Mouse (Mus musculus): ENCODE data around the gene Lrrc8d.

The Lrrc8d gene

DNA sequence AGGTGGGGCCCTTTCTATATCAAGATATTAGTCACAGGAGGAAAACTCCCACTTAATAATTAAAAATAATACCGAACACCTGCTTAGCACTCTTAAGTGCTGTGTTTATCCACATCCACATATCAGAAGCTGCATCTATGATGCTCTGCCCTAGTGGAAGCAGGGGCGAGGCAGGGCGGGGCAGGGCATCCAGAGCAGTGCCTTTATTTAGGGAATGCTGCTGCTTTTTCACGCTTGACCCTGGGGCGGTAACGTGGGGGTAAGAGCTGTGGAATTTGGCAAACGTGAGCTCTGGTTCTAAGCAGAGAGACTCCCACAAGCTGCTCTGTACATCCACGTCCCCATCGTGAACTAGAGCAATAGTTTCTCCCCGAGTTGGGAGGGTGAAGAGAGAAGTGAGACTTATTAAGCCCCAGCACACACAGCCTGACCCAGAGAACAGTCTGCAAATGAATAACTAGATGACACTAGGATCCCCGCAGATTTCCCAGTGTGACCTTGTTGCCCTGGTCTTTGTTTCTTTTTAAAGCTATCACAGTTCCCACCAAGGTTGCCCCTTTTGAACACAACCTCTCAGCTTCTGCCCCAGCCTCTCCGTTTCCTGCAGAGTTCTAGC lies 77.3 kb downstream of the Lrrc8d start:
- DNase-seq (ENCODE audit: low spot score) = no peak

DNA sequence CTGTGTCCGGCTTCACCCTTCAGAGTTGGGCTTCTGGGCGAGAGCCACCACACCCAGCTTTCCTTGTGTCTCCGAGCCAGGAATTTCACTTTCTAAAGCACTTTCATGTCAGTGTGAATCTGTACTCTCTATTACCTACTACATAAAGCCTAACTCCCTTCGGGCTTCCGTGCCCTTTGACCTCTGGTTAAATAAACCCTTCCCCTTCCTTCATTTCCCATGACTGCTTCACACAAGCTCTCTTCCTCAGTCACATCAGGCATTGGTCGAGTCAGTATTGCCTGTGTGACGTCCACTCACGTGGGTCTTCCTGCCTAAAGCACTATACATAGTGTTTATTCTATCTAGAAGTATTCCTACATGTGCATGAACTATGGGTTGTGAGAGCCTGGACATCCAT lies 77.9 kb downstream of the Lrrc8d start:
- peak; percentile 76 for DNase-seq (ENCODE audit: low spot score)

DNA sequence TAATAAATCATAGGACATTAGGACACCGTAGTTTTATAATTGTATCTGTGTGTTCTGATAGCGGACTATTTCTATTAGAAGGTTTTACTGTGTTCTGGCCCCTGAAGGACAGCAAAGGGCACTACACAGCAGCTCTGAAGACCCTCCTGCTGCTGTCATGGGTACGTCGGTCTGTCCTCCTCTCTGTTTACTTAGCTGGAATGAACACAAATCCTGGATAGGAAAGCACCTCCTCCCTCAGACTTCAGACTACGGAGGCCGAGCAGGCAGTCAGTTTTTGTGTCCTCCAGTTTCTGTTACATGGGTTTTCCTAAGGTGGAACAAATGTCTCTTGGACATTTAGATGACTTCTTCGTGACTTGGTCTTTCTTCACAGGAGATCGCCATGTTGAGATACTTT lies 78.4 kb downstream of the Lrrc8d start:
- peak; percentile 37 for DNase-seq (ENCODE audit: low spot score)

DNA sequence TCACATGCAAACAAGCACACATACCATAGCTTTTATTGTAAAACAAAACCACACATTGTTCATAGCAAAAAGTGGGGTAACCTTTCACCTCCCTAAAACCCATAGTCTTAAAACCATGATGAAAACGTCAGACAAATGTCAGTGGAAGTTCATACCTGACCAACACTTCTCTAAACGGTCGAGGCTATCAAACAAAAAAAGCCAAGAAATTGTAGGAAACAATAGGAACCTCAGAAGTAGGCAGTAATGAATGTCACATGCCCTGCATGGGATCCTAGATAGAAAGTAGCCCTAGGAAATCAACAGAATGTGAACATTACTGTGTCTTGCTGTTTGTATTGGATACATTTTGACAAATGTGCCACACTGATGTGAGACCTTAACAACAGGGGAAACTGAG lies 79.0 kb downstream of the Lrrc8d start:
- DNase-seq (ENCODE audit: low spot score) = no peak

DNA sequence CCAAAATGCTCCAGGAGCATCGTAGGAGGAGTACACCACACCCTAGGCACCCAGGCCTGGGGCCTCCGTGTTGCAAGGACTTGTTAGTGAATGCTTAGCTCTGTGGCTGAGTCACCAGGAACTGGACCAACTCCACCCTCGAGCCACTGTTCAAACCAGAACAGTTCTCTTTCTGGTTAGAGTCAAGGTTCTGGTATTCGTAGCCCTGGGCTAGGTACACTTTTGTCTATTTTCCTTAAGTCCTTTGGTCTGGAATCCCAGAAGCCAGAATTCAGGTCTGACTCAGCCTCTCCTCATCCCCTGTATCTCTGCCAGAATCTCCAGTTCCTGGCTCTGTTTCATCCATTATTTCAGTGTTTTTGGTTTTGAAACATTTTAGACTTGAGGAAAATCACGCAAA lies 79.6 kb downstream of the Lrrc8d start:
- no peak for DNase-seq (ENCODE audit: low spot score)

DNA sequence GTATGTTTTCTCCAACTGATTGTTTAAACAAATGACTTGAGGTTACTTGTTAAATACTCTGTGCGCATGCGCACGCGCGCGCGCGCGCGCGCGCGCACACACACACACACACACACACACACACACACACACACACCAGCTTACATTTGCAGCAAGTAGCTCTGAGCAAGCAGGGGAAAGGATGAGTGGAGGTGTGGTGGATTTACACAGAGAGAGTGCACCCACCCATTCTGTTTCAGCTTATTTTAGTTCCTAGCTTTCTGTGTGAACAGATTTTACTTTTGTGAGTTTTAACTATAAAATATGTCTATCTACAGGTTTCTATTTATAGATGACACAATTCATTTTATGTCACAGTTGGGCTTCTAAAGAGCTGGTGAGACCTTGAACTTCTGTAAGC lies 84.1 kb downstream of the Lrrc8d start:
- DNase-seq (ENCODE audit: low spot score) = no peak

DNA sequence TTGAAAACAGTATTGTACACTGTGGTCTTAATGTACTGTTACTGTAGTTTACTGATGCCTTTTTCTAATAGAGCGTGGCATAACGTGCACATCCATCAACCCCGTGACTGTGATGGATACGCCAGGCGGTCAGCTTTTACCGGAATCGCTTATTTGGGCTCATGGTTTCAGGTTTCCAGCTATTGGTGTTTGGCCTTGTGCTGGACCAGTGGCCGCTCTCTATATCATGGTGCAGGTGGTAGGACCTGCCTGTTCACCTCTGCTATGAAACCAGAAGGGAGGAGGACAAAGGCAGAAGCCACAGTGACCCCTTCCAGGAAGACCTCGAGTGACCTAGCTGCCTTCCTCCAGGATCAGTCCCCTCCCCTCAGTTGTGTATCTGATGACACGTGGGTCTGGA lies 85.0 kb downstream of the Lrrc8d start:
- no peak for DNase-seq (ENCODE audit: low spot score)

DNA sequence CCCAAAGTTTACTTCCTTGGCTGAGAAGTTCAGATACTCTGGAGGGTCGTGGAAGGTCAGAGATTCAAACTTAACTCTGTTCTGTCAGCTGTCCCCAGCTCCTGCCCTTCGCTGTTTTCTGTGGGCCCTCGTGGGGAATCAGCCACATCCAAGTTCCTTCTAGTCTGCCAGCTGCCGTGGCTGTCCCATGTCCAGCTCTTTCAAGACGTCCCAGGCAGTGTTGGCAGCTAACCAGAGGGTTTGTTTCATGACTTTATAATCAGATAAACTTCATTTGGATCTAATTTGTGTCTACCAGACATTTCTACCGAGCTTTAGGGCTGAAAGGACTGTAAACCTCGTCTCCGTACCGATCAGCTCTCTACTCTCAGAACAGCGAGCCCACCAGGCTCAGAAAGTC lies 87.8 kb downstream of the Lrrc8d start:
- DNase-seq (ENCODE audit: low spot score) = no peak

DNA sequence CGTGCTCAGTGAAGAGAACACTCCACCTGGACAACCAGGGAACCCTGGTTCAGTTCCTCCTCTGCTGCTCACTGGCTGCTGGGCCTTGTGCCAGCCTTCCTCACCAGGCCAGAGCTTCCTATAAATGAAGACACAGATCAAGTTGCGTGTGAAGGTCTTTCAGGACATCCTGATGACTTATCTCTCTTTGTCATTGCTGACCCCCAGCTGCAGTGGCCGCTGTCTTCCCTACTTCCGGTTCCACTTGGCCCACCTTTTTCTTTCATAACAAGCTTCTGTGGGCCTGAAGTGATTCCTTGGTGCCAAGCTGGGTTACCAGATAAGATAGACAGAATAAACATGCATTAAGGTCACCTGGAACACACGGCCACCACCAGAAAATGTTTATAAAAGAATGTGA lies 90.0 kb downstream of the Lrrc8d start:
- no peak for DNase-seq (ENCODE audit: low spot score)

DNA sequence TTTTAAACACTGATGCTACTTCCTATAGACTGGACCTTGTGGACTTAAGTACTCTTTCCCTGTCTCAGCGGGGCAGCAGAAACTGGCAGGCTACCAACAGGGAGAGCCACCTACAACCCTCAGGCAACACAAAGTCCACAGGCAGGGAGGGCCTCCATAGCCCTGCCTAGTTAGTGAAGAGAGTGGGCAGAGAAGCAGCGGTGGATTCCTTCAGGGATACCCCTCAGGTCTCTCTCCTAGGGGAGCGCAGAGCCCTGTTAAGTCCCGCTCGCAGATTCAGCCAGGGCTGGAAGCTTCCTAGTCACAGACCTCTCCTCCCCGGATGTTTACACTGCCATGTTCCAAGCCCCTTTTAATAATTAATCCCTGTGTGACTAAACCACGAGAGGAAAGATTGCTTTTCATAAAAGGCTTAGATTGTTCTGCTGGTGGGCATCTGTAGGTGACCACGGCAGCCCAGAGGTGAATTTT lies 92.6 kb downstream of the Lrrc8d start:
- peak; percentile 70 for DNase-seq (ENCODE audit: low spot score)

DNA sequence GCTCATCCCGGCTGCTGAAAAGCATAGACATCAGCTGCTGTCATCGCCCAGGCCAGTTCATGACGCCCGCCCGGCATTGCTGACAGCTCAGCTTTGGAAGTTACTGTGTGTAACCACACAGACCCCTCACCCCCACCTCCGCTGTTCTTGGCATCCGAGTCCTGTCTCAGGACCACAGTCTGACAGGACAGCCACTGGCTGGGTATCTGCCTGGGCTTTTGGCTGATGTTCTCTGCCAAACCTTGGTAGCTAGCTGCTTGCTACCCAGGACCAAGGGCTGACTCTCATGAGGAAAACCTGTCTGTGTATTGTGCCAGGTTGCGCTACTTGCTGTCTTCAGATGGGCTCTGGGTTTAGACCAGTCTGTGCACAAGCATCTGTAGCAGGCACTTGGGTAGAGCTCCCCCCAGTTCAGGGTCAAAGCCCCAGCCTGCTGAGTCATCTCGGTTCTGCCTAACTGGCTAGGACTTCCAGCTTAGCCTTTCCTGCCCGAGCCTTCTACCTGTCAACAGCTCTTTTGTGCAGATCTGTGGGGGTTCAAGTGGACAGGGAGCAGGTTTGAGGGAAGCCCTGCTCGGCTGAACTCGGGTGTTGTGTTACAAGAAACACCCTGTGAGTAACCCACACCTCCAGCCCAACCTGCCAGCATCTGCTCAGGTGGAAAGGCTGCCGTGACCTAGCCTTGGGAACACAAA lies 93.2 kb downstream of the Lrrc8d start:
- DNase-seq (ENCODE audit: low spot score) = peak; percentile 62

DNA sequence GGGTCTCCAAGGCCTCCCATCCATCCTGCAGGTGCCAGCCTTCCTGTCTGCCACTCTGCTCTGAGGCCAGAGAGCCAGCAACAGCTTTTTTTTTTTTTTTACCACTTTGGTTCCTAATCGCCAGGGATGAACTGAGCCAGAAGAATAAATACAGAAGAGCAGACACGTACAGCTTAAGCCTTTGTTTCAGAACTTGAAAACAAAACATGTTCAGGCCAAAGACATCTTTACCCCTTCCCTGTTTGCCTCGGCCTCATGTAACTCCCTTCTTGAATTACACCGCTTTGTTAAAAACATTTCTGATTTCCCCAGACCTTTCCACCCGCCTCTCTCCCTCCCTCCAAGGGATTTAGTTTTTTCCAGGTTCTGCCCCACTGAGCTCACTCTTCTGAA lies 93.8 kb downstream of the Lrrc8d start:
- no peak for DNase-seq (ENCODE audit: low spot score)

DNA sequence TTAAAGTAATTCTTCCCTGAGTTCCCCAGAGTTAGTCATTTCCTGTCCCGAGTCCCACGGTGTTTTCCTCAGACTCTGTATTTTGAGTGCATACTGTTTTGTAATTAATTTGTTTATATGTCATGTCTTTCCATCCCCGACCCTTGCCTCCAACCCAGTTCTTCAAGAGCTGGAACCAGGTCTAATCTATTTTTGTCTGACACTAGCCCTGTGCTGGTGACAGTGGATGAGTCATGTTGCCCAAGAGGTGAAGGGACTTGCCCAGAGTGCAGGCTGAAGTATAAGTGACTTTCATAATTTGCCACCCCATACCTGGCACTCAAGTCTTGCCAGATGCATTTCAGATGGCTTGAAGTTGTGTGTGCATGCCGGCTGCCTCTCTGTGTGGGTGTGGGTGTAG lies 98.7 kb downstream of the Lrrc8d start:
- no peak for DNase-seq (ENCODE audit: low spot score)

DNA sequence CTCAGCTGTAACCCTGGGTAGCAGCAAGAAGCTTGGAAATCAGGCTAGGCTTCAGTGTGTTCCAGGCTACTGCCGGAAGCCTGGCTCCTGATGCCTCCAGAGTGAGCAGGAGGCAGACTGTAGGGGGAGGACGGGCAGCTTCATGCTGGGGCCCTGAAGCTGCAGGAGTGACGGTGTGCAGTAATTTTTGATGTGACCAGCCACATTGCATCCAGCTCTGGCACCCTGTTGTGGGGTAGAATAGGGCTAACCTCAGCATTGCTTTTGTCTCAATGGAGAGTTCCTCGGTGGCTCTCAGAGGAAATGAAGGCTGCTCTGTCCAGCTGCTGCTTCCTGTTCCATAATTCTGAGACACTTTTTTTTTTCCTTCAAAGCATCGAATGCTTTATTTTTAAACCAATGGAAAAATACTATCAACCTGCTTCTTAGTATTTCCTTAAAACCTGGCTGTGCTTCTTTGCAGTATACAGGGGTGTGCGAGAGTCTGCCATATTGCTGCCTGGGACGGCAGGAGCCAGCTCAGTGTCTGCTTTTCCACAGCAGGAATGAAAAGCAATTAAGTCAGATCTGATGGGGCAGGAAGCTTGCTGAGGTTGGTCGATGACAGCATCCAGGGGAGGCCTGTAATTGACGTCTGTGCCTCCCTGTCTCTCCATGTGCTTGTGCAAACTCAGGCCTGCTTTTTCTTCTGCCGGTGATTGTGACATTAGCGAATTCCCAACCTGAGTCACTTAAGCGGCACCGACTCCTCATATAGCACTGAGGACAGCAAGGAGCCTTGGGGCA lies 100.3 kb downstream of the Lrrc8d start:
- peak; percentile 38 for DNase-seq (ENCODE audit: low spot score)

DNA sequence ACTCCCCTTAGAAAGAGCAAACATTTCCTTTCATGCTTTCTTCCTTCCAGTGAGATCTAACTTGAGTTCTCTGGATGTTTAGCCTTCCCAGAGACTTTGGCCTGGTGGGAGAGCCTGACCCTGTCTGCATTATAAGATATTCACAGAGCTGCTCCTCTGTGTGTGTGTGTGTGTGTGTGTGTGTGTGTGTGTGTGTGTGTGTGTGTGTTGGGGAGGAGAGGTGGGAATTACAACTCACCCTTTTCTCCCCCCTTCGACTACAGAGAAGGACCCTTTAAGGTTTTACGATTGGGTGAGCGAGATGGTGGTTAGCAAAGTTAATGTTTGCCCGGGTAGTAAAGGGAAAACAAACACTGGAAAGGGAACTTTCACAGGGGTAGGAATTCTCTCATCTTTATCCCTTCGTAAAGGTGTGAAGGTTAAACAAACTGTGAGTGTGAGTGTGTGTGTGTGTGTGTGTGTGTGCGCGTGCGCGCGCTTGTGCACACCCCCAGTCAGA lies 101.3 kb downstream of the Lrrc8d start:
- DNase-seq (ENCODE audit: low spot score) = peak; percentile 72

DNA sequence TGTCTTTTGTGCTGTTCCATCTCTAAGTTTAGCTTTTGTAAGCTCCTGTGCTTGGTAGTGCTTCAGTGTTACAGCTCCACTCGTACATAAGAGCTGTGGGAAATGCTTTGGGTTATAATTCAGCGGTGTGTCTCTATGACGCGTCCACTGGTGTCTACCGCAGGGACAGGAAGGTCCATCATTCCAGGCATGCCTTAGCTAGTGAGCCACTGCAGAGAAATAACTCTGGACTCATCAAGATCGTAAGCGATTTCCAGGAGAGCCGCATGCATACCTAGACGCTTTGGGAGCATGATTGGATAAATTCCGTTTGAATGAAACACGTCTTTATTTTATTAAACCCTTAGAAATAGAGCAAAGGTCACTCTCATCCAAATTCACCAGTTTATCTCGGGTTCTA lies 106.2 kb downstream of the Lrrc8d start:
- no peak for DNase-seq (ENCODE audit: low spot score)

DNA sequence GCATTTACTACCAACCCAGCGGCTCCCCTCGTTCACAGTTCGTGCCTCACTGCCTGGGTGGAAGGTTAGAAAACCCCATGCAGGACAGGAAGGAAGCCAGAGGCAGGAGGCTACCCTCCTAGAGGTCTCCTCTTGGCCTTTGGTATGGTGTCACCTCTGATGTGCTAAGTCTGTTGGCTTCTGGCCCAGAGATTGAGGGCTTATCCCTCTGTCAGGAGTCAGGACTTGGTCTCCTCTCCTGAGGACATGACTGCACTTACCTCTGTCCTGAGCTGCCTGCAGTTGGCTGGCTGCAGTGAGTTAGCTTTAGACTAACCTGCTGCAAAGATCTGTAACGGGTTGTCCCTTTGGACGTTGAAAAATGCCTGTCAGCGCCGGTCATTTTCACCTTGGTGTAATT lies 107.7 kb downstream of the Lrrc8d start:
- DNase-seq (ENCODE audit: low spot score) = no peak

DNA sequence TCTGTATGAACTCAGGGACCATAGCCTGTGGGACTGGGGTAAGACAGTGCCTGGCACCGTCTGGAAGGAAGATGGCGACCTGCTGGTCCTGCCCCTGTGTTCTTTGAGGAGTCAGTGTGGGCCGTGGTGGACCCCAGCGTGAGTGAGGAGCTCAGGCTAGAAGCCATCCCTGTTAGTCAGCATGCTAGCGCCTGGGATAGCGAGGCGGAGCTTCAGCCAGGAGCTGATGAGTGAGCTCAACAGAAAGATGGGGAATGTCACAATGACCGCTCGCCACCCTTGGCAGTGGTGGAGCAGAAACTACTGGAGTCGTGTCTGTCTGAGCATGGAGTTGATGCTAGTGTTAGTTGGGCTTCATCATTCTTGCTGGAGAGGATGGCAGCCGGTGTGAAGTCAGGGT lies 109.3 kb downstream of the Lrrc8d start:
- no peak for DNase-seq (ENCODE audit: low spot score)

DNA sequence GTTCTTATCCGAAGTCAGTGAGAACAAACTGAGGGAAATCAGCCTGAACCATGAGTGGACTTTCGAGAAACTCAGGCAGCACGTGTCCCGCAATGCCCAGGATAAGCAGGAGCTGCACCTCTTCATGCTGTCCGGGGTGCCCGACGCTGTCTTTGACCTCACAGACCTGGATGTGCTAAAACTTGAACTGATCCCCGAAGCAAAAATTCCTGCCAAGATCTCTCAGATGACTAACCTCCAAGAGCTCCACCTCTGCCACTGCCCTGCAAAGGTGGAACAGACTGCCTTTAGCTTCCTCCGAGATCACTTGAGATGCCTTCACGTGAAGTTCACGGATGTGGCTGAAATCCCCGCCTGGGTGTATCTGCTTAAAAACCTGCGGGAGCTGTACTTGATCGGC lies 113.3 kb downstream of the Lrrc8d start:
- DNase-seq (ENCODE audit: low spot score) = no peak

DNA sequence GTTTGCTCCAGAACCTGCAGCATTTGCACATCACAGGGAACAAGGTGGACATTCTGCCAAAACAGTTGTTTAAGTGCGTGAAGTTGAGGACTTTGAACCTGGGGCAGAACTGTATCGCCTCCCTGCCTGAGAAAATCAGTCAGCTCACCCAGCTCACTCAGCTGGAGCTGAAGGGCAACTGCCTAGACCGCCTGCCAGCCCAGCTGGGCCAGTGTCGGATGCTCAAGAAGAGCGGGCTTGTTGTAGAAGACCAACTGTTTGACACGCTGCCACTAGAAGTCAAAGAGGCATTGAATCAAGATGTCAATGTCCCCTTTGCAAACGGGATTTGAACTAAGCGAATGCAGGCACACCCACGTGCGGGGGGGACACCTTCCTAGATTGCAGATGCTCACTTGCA lies 114.2 kb downstream of the Lrrc8d start:
- DNase-seq (ENCODE audit: low spot score) = no peak

DNA sequence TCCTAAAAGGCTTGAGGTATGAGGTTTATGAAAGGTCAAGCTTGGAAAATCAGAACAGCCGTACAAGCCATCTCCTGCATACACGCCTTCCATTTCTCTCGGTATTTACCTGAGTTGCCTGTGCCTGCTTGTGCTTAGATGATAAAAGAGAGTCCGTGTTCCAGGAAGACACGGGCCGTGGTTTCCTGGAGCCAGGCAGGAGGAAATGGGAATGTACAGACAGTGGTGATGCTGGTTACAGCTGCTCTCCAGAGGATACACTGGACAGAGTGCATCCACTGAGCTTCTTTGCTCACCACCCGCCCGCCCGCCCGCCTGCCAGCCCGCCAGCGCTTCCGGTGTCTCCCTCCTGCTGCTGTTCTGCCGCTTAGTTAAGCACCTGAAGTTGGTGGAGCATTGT lies 116.3 kb downstream of the Lrrc8d start:
- DNase-seq (ENCODE audit: low spot score) = no peak

DNA sequence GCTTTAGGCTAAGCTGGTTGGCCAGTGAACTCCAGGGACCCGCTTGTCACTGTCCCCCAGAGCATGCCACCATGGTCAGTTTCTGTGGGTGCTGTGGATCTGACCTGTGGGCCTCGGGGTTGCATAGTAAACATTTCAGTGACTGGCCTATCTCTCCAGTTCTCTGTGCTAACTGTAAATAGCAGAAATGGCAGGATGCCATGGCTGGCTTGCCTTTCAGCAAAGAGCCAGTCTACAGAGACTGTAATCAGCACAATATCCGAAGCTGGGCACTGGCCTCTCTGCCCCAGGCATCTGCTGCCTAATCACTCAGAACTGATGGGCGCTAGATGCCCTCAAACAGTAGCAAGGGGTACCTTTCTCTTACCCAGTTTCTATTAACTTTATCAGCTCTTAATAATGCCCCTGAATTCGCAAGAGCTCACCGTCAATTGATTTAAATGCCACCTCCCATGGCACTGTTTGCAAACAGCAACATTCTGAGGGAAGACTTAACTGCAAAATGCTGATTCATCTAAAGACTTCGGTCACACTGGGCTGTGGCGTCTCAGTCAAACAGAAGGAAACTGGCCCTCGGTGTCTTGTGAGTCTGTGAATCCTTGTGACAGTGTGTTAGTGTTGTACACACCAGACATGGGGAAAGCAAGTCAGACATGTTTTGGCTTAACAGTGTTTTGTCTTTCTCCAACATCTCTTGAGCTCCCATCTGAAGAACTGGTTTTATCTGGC lies 117.6 kb downstream of the Lrrc8d start:
- no peak for DNase-seq (ENCODE audit: low spot score)
